Mouse (Mus musculus): Measurements from ENCODE around the gene Calcr.
"Not testable (repeated sequence)": the region's sequence is repeated elsewhere in the genome, so short reads cannot be mapped to it uniquely, and the experiment has no call there.

Calcr gene

DNA sequence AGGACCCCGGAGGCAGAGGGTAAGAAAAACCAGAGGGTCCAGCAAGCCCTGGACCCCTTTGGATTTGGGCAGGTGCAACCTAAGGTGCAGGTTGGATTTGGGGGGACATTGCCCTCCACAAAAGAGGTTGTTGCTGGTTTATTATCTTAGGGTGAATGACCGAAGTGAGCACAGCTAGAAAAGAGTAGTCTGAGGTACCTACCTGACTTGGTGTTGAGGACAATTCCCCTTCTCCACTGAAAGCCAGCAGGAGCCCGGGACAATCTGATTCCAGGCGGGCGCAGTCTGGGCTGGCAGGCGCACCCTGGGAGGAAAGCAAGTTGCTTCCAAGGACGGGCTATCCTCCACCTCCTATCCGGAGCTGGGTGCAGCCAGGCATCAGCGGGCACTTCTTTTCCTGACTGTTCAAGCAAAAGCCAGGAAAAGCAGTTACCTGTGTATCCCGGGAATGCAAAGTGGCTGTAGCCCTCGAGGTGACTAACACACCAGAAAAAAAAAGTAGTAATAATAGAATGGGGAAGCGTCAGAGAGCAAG lies at the start of gene Calcr:
Calcr (minus strand) TSS at position 485 of the 535 bp plus-strand sequence.
- no peak for DNase-seq (ENCODE audit: low read depth, low spot score)

DNA sequence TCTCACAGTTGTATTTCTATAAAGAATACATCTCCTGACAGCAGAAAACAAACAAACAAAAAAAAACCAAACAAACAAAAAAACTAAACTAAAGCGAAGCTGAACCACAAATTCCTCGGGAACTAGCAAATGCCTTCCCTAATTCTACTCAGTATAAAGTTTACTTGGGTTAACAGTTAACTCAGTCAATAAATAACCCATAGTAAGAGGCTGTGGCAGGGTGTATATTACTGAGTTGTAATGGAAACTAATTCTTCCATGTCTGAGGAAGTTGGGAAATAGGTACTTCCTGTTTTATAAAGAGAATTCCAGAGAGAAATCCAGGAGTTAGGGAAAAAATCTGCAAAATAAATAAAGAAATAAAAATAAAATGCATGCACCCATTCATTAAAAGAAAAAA lies 3.0 kb upstream of the Calcr start:
- DNase-seq (ENCODE audit: low read depth, low spot score): no peak

- DNase-seq (ENCODE audit: low read depth, low spot score): no peak
These were observed 1.1 kb downstream of the Calcr start for GRCm38 (mm10) chr6:3763171-3763967.

- DNase-seq (ENCODE audit: low read depth, low spot score): no peak
These were observed 12.9 kb downstream of the Calcr start for GRCm38 (mm10) chr6:3751576-3751975.

DNA sequence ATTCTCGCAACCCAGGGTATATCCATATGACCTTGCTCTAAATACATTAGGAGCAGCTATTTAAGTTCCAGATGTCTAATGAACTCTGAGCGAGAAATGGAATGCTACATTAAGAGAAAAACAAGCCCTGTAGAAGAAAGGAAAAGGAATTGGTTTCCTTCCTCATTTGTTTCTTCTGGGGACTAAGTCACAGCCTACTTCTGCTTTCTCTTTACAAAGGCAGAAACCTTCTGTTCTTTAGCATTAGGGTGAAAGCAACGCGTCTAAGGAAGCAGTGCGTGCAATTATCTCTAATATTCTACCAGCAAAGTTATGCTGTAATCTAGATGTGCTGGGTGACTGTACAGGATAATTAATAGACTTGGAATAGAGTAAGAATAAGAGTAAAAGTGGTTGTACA lies 14.9 kb downstream of the Calcr start:
- no peak for DNase-seq (ENCODE audit: low read depth, low spot score)

- no peak for DNase-seq (ENCODE audit: low read depth, low spot score)
These were observed 19.0 kb downstream of the Calcr start for GRCm38 (mm10) chr6:3745546-3745945.

GRCm38 (mm10) chr6:3741996-3742713 lies 22.4 kb downstream of the Calcr start:
- peak; percentile 11 for DNase-seq (ENCODE audit: low read depth, low spot score)

DNA sequence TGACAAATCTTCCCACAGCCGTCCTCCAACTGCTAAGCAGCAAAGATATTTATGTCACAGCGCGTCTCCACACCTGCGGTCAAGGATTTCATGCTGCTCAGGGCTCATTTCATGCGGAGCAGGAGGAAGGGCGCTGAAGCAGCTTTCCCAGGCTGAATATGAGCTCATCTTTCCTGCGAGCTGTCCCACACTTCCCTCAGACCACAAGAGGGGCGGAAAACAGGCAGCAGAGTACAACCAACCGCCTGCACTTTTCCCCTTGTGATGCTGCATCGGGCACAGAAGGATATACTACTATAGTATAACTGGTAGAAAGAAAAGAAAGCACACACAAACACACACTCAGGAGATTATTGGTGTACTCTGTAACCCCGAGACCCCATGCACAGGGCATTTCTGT lies 23.2 kb downstream of the Calcr start:
- DNase-seq (ENCODE audit: low read depth, low spot score): peak; percentile 8

- DNase-seq (ENCODE audit: low read depth, low spot score): no peak
These were observed 34.2 kb downstream of the Calcr start for GRCm38 (mm10) chr6:3730246-3730867.

GRCm38 (mm10) chr6:3688087-3688642 lies 76.3 kb downstream of the Calcr start:
- DNase-seq (ENCODE audit: low read depth, low spot score): no peak

DNA sequence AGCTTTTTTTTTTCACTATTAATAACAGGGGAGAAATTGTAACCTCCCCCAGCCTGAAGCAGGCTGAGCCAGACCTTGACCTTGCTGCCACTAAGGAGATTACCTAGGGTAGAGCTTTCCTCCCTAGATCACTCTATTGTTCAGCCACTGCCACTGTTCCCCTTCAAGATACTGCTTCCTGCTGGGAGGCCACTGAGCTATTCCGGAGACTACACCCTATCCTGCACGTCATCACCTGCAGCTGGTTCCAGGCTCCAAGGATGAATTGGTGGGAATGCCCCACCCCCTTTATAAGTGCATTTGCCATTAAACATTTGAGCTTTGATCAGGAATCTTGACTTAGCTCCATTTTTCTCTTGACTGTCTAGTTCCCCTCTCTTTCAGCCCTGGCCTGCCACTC lies 86.2 kb downstream of the Calcr start:
- DNase-seq (ENCODE audit: low read depth, low spot score): not testable (repeated sequence)

GRCm38 (mm10) chr6:3677806-3678205 lies 86.7 kb downstream of the Calcr start:
- DNase-seq (ENCODE audit: low read depth, low spot score): no peak

- DNase-seq (ENCODE audit: low read depth, low spot score): not testable (repeated sequence)
These were observed 92.6 kb downstream of the Calcr start for GRCm38 (mm10) chr6:3671941-3672340.

DNA sequence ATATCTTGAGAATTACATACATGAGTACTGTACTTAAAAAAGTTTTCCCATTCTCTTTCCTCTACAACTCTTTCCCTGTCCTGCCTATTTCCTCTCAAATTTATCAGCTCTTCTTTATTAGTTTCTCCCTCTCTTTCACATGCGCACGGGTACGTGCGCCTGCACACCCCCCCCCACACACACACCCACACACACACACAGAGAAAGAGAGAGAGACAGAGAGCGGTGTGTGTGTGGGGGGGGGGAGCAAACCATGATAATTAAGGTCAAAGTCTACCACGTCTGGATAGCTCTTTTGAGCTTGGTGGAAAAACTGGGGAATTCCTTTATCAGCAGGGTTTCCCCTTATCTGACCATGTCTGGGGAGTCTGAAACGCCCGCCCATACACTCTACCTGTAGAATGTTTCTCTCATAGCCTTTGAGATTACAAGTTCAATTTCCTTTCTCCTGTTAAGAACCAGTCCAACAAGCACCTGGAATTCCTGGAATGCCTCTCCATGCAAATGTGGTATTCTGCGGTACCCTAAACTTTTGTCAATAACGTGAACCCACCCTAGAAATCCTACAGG lies 100.3 kb downstream of the Calcr start:
- no peak for DNase-seq (ENCODE audit: low read depth, low spot score)

GRCm38 (mm10) chr6:3658405-3658804 lies 106.1 kb downstream of the Calcr start:
- DNase-seq (ENCODE audit: low read depth, low spot score): no peak
